Mouse (Mus musculus) heart, adult 2 months (tissue): ENCODE measurements around the gene Fancg.

Experiments
- CTCF ChIP-seq: fragments of 200-600 bp; IDR thresholded peaks from 2 replicates; pipeline ENCODE4 v1.8.1; 2022; ENCODE audit warnings: antibody characterized with exemption, mild to moderate bottlenecking, moderate library complexity
- EP300 ChIP-seq: fragments of 200-500 bp; IDR thresholded peaks from 2 replicates; pipeline ENCODE4 v1.6.1; 2011; ENCODE audit warnings: low read depth, low read length, control low read depth; ENCODE audit not compliant: insufficient read depth
- POLR2A ChIP-seq: fragments of 200-500 bp; IDR thresholded peaks from 2 replicates; pipeline ENCODE4 v1.6.1; 2011; ENCODE audit warnings: mild to moderate bottlenecking, low read depth, low read length, control low read depth; ENCODE audit not compliant: insufficient read depth

GRCm38 (mm10) chr4:43043644-43044357 lies 33.5 kb upstream of the Fancg start:
- TF ChIP-seq POLR2A (no peak), CTCF (no peak), EP300 (no peak)
